Mouse (Mus musculus) liver, embryonic 11.5 days (tissue): Measurements from ENCODE around the gene Zc3h7a. TPM values are rescaled to one million over a fixed set of nuclear protein-coding genes. Genes with fewer than 3 reads are reported as not detected.
A peak's percentile ranks its signal among the peaks of the same experiment; 100 is the strongest.

Experiments used
- ATAC-seq: fragments of 200-750 bp; cut with Nextera tagmentation; replicated peaks from 2 replicates; pipeline ENCODE4 v1.8.0; 2017; ENCODE audit warnings: moderate number of reproducible peaks, mild to moderate bottlenecking, moderate TSS enrichment, moderate library complexity; ENCODE audit not compliant: low FRiP score
- DNase-seq: peaks from one replicate; pipeline ENCODE4 v3.0.0-alpha.2; 2017; ENCODE audit warnings: low spot score
- H3K27ac ChIP-seq: fragments of 300-500 bp; sonication (generic); 2 replicates; pipeline ENCODE4 v1.5.1; 2014; ENCODE audit warnings: mild to moderate bottlenecking, low read depth, low read length, control low read depth
- H3K27me3 ChIP-seq: fragments of 300-500 bp; sonication (generic); replicated peaks from 2 replicates; pipeline ENCODE4 v1.6.1; 2014; ENCODE audit warnings: low read length, mixed read lengths; ENCODE audit not compliant: control insufficient read depth, insufficient read depth
- H3K36me3 ChIP-seq: fragments of 300-500 bp; sonication (generic); 2 replicates; pipeline ENCODE4 v1.6.1; 2014; ENCODE audit warnings: mild to moderate bottlenecking, low read length, moderate library complexity, mixed read lengths; ENCODE audit not compliant: control insufficient read depth, insufficient read depth
- H3K4me1 ChIP-seq: fragments of 300-500 bp; sonication (generic); replicated peaks from 2 replicates; pipeline ENCODE4 v1.6.1; 2014; ENCODE audit warnings: low read length, mixed read lengths; ENCODE audit not compliant: control insufficient read depth, insufficient read depth
- H3K4me2 ChIP-seq: fragments of 300-500 bp; sonication (generic); 2 replicates; pipeline ENCODE4 v1.6.1; 2014; ENCODE audit warnings: mild to moderate bottlenecking, control low read depth, moderate library complexity
- H3K4me3 ChIP-seq: fragments of 300-500 bp; sonication (generic); 2 replicates; pipeline ENCODE4 v1.5.1; 2014; ENCODE audit warnings: low read depth, low read length, control low read depth
- H3K9ac ChIP-seq: fragments of 300-500 bp; sonication (generic); 2 replicates; pipeline ENCODE4 v1.6.1; 2014; ENCODE audit warnings: low read depth, low read length, control low read depth
- H3K9me3 ChIP-seq: fragments of 300-500 bp; sonication (generic); 2 replicates; pipeline ENCODE4 v1.6.1; 2016; ENCODE audit warnings: low read length, inconsistent platforms, mixed read lengths; ENCODE audit not compliant: control insufficient read depth
- WGBS: fragments of 180-500 bp; shearing (Covaris S2); extraction: QIAGEN DNeasy Blood & Tissue Kit; methylation state at CpG from one replicate; pipeline ENCODE4 v1.1.7; 2014; 5-methylcytosine and 5-hydroxymethylcytosine counted together
- polyA plus RNA-seq: library from polyadenylated mRNA; unstranded; fragments of >200 nt; fragmentation: Nextera tagmentation; extraction: Ambion mirVana; gene quantifications from 2 replicates; pipeline ENCODE4 v1.2.1, GENCODE M21; 2014

Zc3h7a gene
- polyA plus RNA-seq: 87.9 and 92.2 TPM in 2 replicates

GRCm38 (mm10) chr16:11176208-11176883 is at the start of gene Zc3h7a:
Zc3h7a (minus strand) TSS chr16:11176393.
- WGBS: under 1% methylated on average over 57 of the region's 57 CpGs
- Histone ChIP-seq H3K27ac (peak within 1 kb of the TSS; percentile 94), H3K9ac (peak within 1 kb of the TSS; percentile 92), H3K27me3 (no peaks in the 10 kb centered on the region), H3K4me1 (peaks cover 18% of the 10 kb centered on the region), H3K9me3 (no peaks in the 10 kb centered on the region), H3K4me3 (peak within 1 kb of the TSS; percentile 97), H3K4me2 (peak within 1 kb of the TSS; percentile 71), H3K36me3 (no peaks in the 10 kb centered on the region)
- DNase-seq: peak; percentile 92
- peak; percentile 95 for ATAC-seq

DNA sequence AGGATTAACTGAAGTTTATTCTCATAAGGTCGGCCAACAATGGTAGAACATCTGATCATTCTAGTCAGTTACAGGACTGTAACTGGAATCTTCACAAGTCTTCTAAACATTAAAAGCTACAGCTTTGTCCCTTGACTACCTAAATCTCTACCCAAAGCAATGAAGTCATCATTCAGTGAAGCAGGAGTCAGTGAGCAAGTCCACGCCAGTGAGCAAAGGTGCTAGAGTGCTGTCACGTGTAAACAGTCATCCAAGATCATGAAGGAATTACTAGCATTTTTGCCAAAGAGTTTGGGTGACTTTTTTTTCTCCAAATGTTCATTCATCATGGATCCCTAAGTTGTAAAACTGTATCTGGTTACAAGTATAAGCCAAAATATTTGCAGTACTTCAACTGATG is 41.6 kb upstream of the Zc3h7a start:
- H3K27ac ChIP-seq: no peak overlapping the region
- H3K9me3 ChIP-seq: no peaks in the 10 kb centered on the region
- H3K4me3 ChIP-seq: no peak overlapping the region
- WGBS: 86% methylated on average over 3 of the region's 3 CpGs
- H3K4me2 ChIP-seq: no peak overlapping the region
- H3K36me3 ChIP-seq: peaks cover 22% of the 10 kb centered on the region; the same call in 1 of the 2 replicates
- H3K4me1 ChIP-seq: no peaks in the 10 kb centered on the region
- DNase-seq (no peak), ATAC-seq (no peak)
- H3K9ac ChIP-seq: no peak overlapping the region
- no peaks in the 10 kb centered on the region for H3K27me3 ChIP-seq

DNA sequence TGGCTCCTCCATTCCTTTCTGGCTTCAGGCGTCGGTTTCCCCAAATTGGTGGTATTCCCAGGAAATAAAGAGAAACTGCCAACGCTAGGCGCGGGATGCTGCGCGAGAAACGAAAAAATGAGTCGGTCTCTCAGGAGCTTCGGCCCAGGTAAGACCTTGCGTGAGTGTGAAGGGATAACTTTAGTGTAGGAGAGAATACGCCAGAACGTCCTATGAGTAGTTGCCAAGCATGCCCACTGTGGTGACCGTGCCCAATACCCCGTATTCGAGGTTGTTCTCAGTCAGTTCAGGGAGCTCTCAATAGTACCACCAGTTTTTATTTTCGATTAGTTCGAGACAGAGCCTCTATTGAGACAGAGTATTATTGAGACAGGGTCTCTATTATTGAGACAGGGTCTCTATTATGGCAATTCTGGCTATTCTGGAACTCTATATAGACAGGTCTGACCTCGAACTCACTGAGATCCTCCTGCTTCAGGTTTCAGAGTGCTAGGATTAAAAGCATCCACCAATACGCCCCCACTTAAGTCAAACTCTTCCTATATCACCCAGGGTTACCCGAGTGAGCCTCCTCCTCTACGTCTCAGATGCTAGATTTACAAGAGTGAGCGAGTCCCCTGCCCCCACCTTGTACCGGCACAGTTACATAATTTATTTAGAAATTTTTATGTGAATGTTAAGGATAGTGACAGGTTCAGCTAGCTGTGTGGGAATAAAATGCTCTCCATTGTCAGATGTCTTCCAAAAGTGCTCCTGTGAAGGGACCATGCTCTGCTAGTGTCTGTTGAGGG is 27.6 kb upstream of the Zc3h7a start:
- peak overlapping the region; percentile 80 for H3K27ac ChIP-seq
- ATAC-seq (peak; percentile 57), DNase-seq (no peak)
- H3K4me2 ChIP-seq: peak overlapping the region; percentile 86
- H3K4me1 ChIP-seq: peaks cover 12% of the 10 kb centered on the region
- 5% methylated on average over 24 of the region's 24 CpGs for WGBS
- peaks cover 21% of the 10 kb centered on the region for H3K36me3 ChIP-seq
- H3K4me3 ChIP-seq: peak overlapping the region; percentile 84
- H3K9ac ChIP-seq: peak overlapping the region; percentile 86
- H3K9me3 ChIP-seq: no peaks in the 10 kb centered on the region
- H3K27me3 ChIP-seq: no peaks in the 10 kb centered on the region

- Histone ChIP-seq H3K9ac (peak within 1 kb of the TSS; percentile 86), H3K4me3 (peak within 1 kb of the TSS; percentile 84), H3K9me3 (no peaks in the 10 kb centered on the region), H3K4me1 (peaks cover 12% of the 10 kb centered on the region), H3K4me2 (peak within 1 kb of the TSS; percentile 86), H3K36me3 (peaks cover 27% of the 10 kb centered on the region), H3K27ac (peak within 1 kb of the TSS; percentile 80), H3K27me3 (no peaks in the 10 kb centered on the region)
- WGBS: under 1% methylated on average over 68 of the region's 68 CpGs
- DNase-seq (peak; percentile 95), ATAC-seq (peak; percentile 97)
Measured at GRCm38 (mm10) chr16:11202571-11203554, 26.7 kb upstream of the Zc3h7a start, which contains the start of gene Rsl1d1. Rsl1d1 (minus strand) TSS chr16:11203331.

DNA sequence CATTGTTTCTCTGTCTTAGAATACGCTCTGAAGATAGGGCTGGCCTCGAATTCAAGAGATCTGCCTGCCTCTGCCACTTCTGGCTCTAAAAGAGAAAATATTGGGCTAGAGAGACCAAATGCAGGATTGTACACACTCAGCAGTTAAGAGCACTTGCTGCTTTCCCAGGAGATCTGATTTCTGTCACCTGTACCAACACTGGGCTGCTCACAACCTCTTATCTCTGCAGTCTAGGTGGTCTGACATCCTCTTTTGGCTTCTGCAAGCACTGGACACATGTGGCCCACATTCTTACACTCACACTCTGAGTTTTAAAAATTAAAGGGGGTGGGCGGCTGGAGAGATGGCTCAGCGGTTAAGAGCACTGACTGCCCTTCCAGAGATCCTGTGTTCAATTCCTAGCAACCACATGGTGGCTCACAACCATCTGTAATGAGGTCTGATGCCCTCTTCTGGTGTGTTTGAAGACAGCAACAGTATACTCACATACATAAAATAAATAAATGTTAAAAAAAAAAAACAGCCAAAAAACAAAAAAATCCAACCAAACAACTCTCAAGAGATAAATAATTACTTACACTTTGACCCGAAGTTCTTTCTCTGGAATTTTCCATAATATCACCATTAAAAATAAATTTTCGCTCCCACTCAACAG is 25.7 kb upstream of the Zc3h7a start:
- H3K27me3 ChIP-seq: no peaks in the 10 kb centered on the region
- H3K9me3 ChIP-seq: no peaks in the 10 kb centered on the region
- H3K4me1 ChIP-seq: peaks cover 12% of the 10 kb centered on the region
- no peak for DNase-seq
- peak overlapping the region; percentile 47 for H3K9ac ChIP-seq
- 49% methylated on average over 6 of the region's 6 CpGs for WGBS
- H3K4me3 ChIP-seq: peak overlapping the region; percentile 84
- H3K27ac ChIP-seq: no peak overlapping the region
- H3K36me3 ChIP-seq: peaks cover 32% of the 10 kb centered on the region
- ATAC-seq: no peak
- peak overlapping the region; percentile 86 for H3K4me2 ChIP-seq

DNA sequence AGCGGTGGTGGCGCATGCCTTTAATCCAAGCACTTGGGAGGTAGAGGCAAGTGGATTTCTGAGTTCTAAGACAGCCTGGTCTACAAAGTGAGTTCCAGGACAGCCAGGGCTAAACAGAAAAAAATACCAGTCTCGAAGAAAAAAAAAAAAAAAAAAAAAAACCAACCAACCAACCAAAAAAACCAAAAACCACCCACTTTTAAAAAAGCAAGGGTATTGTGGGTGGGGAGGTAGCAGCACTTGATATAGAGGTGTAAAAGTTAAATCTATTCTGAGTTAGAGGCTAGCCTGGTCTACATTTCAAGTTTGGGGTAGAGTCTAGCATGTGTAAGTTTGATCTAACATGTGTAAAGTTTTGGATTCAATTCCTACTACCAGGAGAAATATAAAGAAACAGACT is 24.1 kb upstream of the Zc3h7a start:
- no peak overlapping the region for H3K9ac ChIP-seq
- no peak for DNase-seq
- WGBS: 89% methylated on average over 3 of the region's 3 CpGs
- H3K36me3 ChIP-seq: peaks cover 40% of the 10 kb centered on the region
- peaks cover 12% of the 10 kb centered on the region for H3K4me1 ChIP-seq
- no peak overlapping the region for H3K4me2 ChIP-seq
- no peak overlapping the region for H3K27ac ChIP-seq
- no peaks in the 10 kb centered on the region for H3K9me3 ChIP-seq
- no peak for ATAC-seq
- no peaks in the 10 kb centered on the region for H3K27me3 ChIP-seq
- H3K4me3 ChIP-seq: no peak overlapping the region

DNA sequence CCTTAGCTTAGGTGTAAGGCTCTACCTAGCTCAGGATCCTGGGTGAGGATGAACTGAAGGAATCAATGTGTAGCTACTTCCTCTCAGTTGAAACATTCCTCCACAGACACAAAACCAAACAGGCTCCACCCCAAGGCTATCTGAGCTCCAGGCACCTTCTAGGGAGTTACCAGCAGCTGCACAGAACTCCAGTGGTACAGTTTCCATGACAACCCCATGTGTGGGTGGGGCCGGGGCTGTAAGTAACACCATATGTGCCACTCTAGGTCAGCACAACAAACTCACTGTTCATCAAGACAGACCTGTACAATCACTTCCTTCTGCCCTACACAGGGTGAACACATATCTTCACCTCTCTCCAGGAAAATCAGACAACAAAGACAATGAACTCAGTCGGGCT is 22.3 kb upstream of the Zc3h7a start:
- peaks cover 4% of the 10 kb centered on the region for H3K4me1 ChIP-seq
- peaks cover 53% of the 10 kb centered on the region for H3K36me3 ChIP-seq
- H3K9ac ChIP-seq: no peak overlapping the region
- no peak overlapping the region for H3K4me2 ChIP-seq
- DNase-seq (no peak), ATAC-seq (peak; percentile 54)
- no peak overlapping the region for H3K4me3 ChIP-seq
- no peaks in the 10 kb centered on the region for H3K27me3 ChIP-seq
- 70% methylated on average over 2 of the region's 2 CpGs for WGBS
- H3K9me3 ChIP-seq: no peaks in the 10 kb centered on the region
- no peak overlapping the region for H3K27ac ChIP-seq

GRCm38 (mm10) chr16:11197052-11197451 is 20.9 kb upstream of the Zc3h7a start:
- Histone ChIP-seq H3K27me3 (no peaks in the 10 kb centered on the region), H3K4me3 (no peak overlapping the region), H3K9me3 (no peaks in the 10 kb centered on the region), H3K9ac (no peak overlapping the region), H3K27ac (no peak overlapping the region), H3K4me1 (peaks cover 4% of the 10 kb centered on the region), H3K4me2 (no peak overlapping the region), H3K36me3 (peaks cover 64% of the 10 kb centered on the region)
- DNase-seq (no peak), ATAC-seq (no peak)
- 86% methylated on average over 4 of the region's 4 CpGs for WGBS
